Mouse (Mus musculus) urinary bladder, postnatal 36 days (tissue): ENCODE measurements around the gene Gast.
"Not testable (repeated sequence)": the region's sequence is repeated elsewhere in the genome, so short reads cannot be mapped to it uniquely, and the experiment has no call there.

Source experiments
- DNase-seq, 2 experiments: peaks; one replicate each; pipeline ENCODE4 v3.0.0; 2022; ENCODE audit warnings: low spot score in 2 of 2, mixed read lengths in 1 of 2

The Gast gene

DNA sequence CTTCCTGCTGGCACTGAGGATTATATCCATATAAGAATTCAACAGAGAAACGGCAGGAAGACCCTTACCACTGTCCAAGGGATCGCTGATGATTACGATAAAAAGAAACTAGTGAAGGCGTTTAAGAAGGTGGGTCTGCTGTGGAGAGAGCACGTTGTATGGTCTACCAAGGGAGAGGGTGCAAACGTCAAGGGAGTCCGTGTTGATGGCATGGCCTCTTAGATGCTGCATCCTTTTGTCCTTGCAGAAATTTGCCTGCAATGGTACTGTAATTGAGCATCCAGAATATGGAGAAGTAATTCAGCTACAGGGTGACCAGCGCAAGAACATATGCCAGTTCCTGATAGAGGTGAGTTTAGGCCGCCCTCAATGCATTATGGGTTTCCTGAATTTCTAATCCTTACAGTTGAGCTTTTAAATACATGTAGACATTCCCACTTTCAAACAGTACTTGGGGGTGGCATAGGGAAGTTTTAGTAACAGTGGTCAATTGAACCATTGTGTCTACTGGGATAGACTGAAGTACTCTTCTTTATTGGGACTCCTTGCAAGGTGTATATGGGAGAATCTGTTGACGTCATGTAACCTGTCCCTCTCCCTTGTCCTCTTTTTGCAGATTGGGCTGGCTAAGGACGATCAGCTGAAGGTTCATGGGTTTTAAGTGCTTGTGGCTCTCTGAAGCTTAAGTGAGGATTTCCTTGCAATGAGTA lies 13.4 kb upstream of the Gast start:
- DNase-seq, result not testable (repeated sequence)

DNA sequence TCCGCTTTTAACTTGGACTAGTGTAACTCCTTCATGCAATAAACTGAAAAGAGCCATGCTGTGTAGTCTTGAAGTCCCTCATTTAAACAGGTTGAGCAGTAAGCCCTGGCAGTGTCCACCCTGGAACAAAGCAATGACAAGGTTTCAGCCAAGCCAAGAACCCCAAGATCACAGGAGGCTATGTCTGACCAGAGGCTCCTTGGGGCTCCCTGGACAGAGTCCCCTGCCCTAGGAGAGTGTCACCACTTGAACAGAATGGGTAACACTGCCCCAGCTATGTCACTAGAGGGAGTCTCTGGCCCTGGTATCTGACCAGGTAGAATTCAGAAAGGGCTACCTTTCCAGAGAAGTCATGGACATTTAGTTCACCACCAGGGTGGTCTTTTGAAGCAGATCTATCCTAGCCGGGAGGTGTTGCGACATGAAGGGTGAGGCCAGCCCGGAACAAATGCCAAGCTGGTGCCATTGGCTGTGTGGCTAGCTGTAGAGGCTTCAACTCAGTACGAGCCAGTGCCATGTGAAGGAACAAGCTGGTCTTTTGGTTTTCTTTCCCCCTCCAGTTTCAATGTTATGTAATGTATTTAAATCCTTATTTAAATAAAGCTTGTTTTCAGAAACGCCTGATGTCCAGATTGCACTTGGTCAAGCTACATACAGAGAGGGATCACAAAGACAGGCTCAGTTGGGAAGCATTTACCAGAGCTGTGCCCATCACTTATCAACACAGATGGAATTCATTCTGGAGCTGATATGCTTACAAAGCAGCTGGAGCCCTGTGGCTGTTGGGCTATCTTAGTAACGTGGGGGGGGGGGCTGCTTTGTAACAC lies 12.5 kb upstream of the Gast start:
- not testable (repeated sequence) for DNase-seq

DNA sequence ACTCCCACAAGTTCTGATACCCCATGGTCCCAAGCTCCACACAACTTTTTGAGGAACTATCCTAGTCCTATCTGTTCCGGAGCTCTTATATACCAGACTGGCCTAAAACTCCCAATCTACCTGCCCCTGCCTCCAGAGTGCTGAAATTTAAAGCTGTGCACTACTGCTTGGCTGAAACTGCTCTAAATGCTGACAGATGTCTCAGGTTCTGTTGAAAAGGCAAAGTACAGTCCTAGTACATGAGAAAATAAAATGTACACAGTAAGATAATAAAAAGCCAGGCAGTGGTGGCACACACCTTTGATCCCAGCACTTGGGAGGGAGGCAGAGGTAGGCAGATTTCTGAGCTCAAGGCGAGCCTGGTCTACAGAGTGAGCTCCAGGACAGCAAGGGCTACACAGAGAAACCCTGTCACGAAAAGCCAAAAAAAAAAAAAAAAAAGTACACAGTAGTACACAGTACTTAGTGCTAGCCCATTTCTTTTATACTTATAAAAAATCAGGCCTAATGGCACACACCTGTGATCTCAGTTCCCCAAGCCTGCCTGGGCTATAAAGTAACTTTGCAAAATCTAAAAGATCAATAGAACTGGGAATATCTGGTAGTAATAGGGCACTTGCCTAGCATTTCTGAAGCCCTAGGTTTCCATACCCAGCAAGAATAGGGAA lies 11.5 kb upstream of the Gast start:
- no peak for DNase-seq

- DNase-seq, result peak; percentile 25 to 41
Measured at GRCm38 (mm10) chr11:100323578-100323977, 10.6 kb upstream of the Gast start.

- no peak for DNase-seq
Measured at GRCm38 (mm10) chr11:100325062-100325629, 9.1 kb upstream of the Gast start.

GRCm38 (mm10) chr11:100327316-100327715 lies 6.9 kb upstream of the Gast start:
- no peak for DNase-seq

DNA sequence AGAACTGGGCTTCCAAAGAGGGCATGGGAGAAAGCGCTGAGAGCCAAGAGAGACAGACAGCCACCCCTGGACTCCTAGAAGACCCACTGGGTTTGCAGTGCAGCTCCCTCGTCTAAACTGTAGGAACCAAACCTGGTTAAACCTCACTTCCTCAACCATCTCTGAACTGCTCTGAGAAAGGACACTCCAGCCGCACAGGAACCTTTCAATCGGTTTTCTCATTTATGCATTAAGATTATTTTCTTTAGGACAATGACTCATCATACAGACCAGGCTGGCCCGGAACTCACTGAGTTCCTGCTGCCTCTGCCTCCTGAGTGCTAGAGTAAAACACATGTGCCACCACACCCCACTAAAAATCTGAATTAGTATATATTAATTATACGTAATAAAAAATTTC lies 6.4 kb upstream of the Gast start:
- no peak for DNase-seq

GRCm38 (mm10) chr11:100330235-100330634 lies 4.0 kb upstream of the Gast start:
- DNase-seq, result no peak

DNA sequence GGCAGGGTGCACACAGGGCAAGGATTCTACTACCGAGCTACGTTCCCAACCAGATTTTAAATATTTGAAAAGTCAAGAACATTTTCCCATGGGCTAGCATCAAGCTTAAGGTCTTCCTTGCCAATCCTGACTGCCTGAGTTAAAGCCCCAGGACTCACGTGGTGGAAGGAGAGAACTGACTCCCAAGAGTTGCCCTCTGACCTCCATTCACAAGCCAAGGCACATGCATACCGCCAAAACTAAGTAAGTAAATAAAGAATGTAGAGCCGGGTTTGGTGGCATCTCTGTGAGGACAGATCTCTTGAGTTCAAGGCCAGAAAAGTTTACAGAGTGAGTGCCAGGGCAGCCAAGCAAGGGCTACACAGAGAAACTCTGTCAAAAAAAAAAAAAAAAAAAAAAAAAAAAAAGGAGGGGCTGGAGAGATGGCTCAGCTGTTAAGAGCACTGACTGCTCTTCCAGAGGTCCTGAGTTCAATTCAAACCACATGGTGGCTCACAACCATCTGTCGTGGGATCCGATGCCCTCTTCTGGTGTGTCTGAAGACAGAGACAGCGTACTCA lies 3.3 kb upstream of the Gast start:
- not testable (repeated sequence) for DNase-seq

DNA sequence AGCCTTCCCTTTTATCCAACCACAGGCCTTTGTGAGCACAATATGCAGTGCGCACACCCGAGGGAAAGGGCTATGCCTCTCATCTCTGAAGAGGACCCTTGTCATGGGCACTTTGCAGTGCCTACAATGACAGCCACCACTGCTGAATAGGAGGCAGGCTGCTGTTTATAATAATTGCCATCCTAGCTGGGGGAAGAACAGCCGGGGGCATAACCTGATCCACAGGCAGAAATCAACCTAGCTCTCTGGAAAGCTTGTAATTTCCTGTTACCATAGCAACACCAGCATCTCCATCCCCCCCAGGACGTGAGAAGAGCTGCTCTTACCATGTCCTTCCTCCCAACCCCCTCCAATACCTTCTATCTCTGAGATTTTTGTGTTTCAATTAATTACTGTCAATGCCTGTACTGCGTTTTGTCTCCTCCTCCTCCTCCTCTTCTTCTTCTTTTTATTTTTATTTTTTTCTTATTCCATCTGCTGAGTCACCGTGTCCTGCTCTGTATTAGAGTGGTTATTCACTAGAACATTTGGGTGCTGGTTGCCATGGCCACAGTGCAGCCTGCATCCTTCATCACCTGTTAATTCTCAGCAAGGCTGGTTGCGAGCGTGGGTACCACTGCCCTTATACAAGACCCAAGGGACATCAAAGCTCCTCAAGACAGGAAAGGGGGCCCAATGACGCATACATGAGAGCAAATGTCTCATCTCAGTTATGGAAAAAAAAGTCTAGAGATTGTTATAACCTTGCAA lies 1.3 kb upstream of the Gast start:
- DNase-seq, result no peak

DNA sequence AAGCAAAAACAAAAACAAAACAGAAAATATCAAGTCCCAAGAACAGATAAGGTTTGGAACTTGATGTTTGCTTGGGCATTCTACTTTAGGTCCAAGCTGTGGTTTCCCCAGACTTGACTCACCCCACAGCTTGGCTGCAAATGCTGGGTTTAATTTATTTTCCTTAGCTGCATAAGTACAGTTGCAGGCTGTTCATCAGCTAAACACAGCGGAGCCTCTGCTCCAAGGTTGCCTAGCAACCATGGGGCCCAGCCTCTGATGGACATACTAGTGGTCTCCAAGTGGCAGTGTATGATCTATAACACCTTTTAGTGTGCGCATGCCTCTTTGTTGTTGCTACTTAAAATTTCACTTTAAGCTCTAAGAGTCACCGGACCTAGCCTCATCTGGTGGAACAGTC lies 1.5 kb downstream of the Gast start:
- DNase-seq, result no peak

DNA sequence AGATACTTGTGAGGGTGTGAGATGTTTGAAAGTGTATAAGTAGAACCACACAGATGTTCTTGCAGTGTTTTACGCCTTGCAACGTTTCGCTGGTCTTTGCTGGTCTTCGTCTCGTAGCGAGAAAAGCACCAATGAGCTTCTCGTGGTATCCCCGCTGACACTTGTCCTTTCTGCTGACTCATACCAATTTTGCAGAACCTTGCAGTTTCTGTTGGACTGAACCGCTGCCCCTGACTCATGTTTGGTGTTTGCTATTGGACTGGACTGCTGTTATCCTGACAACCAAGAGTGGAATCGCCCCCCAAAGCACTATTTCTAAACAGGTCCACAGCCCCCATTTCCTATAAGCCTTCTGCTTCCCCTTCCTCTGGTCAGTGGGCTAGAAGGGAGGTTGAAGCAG lies 10.1 kb downstream of the Gast start:
- DNase-seq, result no peak

DNA sequence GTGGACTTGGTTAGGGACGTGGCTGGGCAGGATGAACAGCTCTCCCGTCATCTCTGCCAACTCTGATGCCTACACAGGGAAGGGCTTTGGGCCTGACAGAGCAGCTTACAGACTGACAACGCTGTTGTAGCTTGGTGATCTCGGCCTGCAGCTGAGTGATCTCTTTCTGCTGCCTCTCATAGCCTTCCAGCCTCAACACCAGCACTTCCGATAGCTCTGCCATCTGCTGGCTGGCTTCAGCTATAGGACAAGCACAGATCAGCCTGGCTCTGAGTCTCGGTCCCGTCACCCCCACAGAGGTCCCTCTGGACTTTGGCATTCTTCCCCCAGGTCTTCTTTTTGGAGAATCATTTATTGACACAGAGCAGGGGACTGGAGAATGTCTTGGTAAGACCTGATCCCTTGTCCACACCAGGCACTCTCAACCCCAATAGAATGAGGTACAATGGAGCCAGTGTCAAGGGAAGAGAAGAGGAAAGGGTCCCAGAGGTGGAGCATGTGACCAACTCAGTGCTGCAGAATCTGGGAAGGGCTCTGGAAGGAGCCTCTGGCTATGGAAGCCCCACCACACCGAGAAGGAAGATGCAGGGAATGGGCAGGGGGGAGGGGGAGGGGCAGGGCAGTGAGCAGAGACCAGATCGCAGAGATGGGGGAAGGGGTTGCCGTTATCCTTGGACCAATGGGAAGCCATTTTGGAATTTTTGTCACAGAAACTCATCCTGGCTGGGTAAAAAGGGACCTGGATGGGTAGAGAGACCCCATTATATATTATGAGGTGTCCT lies 18.1 kb downstream of the Gast start:
- DNase-seq, result no peak

DNA sequence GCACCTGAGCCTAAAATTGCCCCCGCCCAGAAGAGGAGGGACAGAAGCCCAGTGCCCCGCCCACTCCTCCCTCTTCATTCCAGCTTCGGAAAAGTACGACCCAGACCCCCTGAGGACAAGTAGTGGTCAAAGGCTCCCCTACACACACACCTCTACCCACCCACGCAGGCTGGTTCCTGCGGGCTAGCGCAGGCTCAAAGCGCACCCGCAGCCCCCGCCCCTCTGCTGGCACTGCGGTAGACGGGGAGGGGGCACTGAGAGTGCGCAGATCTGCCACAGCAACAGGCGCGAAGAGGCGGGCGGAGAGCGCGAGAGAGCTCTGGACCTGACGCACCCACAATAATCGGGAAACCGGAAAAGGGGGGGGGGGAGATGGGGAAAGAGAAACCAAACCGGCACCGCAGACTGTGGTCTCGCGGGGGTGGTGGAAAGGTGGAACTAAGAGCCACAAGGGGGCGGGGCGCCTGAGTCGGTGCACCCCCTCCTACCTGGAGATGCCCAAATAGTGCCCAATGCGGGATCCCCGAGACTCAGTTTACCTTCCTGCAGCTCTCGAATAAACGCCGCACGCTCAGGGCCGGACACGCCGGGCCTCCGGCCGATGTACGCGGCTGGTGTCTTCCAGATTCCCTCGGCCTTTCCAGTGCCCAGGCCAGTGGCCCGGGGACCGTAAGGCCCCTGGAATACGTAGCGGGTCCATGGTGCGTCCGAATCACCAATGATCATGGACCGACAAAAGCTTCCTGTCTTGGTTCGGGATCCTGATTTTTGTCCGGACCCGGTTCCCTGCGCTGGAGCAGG lies 21.1 kb downstream of the Gast start:
- DNase-seq, result peak in 1 of 2 experiments; percentile 26

GRCm38 (mm10) chr11:100355972-100356818 lies 22.0 kb downstream of the Gast start, which contains the start of gene Hap1:
TSS of gene Hap1 (minus strand) at chr11:100356128.
- DNase-seq, result peak; percentile 57 to 58

DNA sequence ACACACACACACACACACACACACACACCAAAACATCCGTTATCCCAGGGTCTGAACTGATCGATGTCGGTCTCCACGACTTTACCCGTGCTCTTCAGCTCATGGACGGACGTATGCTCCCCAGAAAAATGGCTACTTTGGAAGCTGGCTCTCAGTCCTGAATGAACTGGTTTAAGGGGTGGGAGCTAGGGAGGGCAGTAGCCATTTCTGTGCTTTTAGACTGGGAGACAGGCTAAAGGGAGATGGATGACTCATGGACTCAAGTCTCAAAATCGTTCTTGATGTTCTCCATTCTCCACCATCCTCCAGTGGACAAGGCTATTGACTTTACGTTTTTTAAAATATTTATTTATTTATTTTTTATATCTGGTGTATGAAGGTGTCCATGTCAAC lies 22.6 kb downstream of the Gast start:
- no peak for DNase-seq

GRCm38 (mm10) chr11:100357408-100357807 lies 23.2 kb downstream of the Gast start:
- no peak for DNase-seq

GRCm38 (mm10) chr11:100360175-100360574 lies 26.0 kb downstream of the Gast start:
- DNase-seq, result no peak

DNA sequence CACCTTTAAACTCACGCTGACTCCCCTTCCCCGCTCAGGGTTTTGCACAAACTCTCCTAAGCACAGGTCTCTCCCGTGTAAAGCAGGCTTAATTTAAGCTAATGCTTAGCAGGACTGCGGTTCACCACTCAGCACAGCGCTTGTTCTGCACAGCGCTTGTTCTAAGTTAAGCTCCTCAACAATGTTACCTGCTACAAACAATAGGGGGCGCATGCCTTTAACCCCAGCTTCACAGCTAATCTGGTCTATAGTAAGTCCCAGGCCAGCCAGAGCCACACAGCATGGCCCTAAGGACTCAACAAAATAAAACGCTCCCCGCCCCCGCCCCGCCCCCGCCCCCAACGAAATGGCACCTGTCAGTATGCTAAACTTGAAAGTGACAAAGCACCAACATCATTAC lies 26.9 kb downstream of the Gast start:
- DNase-seq, result not testable (repeated sequence)
